Mouse (Mus musculus): Measurements from ENCODE around the gene Gpank1.
A peak's percentile ranks its signal among the peaks of the same experiment; 100 is the strongest.

- TF ChIP-seq POLR2A (IDR thresholded peaks at IDR 0.05; ENCODE audit: insufficient read depth, low read depth, low read length), result peak; percentile 29; the same call in 1 of the 2 replicates
- no peak for TF ChIP-seq CTCF (IDR thresholded peaks at IDR 0.05)
- TF ChIP-seq EP300 (IDR thresholded peaks at IDR 0.05; ENCODE audit: insufficient read depth, low read depth, low read length), result no peak
Observed at GRCm38 (mm10) chr17:35111774-35112173, 9.5 kb upstream of the Gpank1 start.

Data from heart, adult 2 months (tissue).